ENCODE assay signal across 20 mouse cellular contexts in the genomic region with DNA sequence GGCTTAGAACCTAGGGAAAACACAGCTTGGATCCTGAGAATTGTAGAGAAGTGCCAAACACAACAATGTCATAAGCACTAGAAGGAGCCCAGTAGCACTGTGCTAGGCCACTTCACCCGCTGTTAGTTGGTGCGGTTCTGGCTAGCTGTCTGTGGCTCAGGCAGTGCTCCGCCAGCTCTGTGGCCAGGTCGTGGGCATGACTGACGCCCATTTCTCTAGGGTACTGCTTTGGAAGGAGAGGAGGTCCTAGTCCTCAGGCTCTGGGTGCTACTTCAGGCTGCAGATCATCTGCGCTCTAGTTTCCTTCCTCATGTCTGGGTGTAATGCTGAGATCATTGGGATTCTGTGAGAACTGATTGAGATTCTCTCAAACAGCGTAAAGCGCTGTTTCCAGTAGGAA. TPM values are rescaled to one million over a fixed set of nuclear protein-coding genes. Genes with fewer than 3 reads are reported as not detected.
DNase-seq lines count a peak whose midpoint lies in the region; ATAC-seq lines count a peak whose summit lies in the region.
"Had no signal": no experiment of that assay in that cellular context is flagged by ENCODE, and none has a peak within 500 bp of the region (broad histone marks: within the 10 kb centered on the region; RNA-seq: fewer than 3 reads in every experiment).

No protein-coding gene starts in this region.

- no peaks in the 10 kb centered on the region for H3K9me3 ChIP-seq in neural tube, embryonic 14.5 days (ENCODE audit: control insufficient read depth, low read length)
- H3K9me3 ChIP-seq in neural tube, embryonic 15.5 days (replicated peaks): no peaks in the 10 kb centered on the region
- H3K9me3 ChIP-seq in midbrain, embryonic 11.5 days (ENCODE audit: control insufficient read depth, low read length): no peaks in the 10 kb centered on the region
- no peaks in the 10 kb centered on the region for H3K9me3 ChIP-seq in midbrain, embryonic 15.5 days
- H3K9me3 ChIP-seq: embryonic facial prominence, embryonic 13.5 days; heart, embryonic 13.5 days; liver, embryonic 13.5 days had no signal

- H3K4me1 ChIP-seq in neural tube, embryonic 14.5 days (ENCODE audit: control insufficient read depth, insufficient read depth, low read length): no peaks in the 10 kb centered on the region
- H3K4me1 ChIP-seq in neural tube, embryonic 15.5 days: no peaks in the 10 kb centered on the region
- H3K4me1 ChIP-seq in midbrain, embryonic 11.5 days (ENCODE audit: control insufficient read depth, insufficient read depth, low read length): peaks cover 1% of the 10 kb centered on the region
- no peaks in the 10 kb centered on the region for H3K4me1 ChIP-seq in midbrain, embryonic 15.5 days
- H3K4me1 ChIP-seq: embryonic facial prominence, embryonic 13.5 days had no signal

- no peak overlapping the region for H3K9ac ChIP-seq in neural tube, embryonic 14.5 days (replicated peaks; ENCODE audit: low read depth, low read length)
- no peak overlapping the region for H3K9ac ChIP-seq in neural tube, embryonic 15.5 days (replicated peaks)
- no peak overlapping the region for H3K9ac ChIP-seq in midbrain, embryonic 11.5 days (ENCODE audit: low read length)
- no peak overlapping the region for H3K9ac ChIP-seq in midbrain, embryonic 15.5 days
- H3K9ac ChIP-seq: embryonic facial prominence, embryonic 13.5 days; heart, embryonic 13.5 days; liver, embryonic 13.5 days had no signal

- 92% methylated on average over 8 of the region's 8 CpGs for WGBS in neural tube, embryonic 14.5 days
- WGBS in neural tube, embryonic 15.5 days: 90% methylated on average over 8 of the region's 8 CpGs
- 89% methylated on average over 8 of the region's 8 CpGs for WGBS in midbrain, embryonic 11.5 days
- 84% methylated on average over 8 of the region's 8 CpGs for WGBS in midbrain, embryonic 15.5 days

- peak; percentile 93 for DNase-seq in heart, adult 11 months
- DNase-seq in heart, postnatal 25 days (ENCODE audit: low spot score): no peak
- no peak for DNase-seq in midbrain, embryonic 11.5 days (ENCODE audit: low spot score, missing footprints)
- no peak for DNase-seq in left cerebral cortex, postnatal 36 days (ENCODE audit: low spot score in 2 of 2)
- DNase-seq: cerebellum, adult 9-10 months; heart, postnatal 36 days; kidney, adult 11 months; liver, embryonic 13.5 days; right cerebral cortex, adult 18-20 months; thymus, postnatal 4 days had no signal

- H3K4me3 ChIP-seq in neural tube, embryonic 14.5 days (ENCODE audit: low read depth, low read length): no peak overlapping the region
- no peak overlapping the region for H3K4me3 ChIP-seq in neural tube, embryonic 15.5 days (replicated peaks)
- no peak overlapping the region for H3K4me3 ChIP-seq in midbrain, embryonic 11.5 days (ENCODE audit: low read depth, low read length)
- no peak overlapping the region for H3K4me3 ChIP-seq in midbrain, embryonic 15.5 days
- H3K4me3 ChIP-seq: embryonic facial prominence, embryonic 13.5 days; heart, embryonic 13.5 days; liver, embryonic 13.5 days had no signal

- H3K4me2 ChIP-seq in neural tube, embryonic 14.5 days (ENCODE audit: low read depth, low read length): no peak overlapping the region
- no peak overlapping the region for H3K4me2 ChIP-seq in neural tube, embryonic 15.5 days
- no peak overlapping the region for H3K4me2 ChIP-seq in midbrain, embryonic 11.5 days
- H3K4me2 ChIP-seq in midbrain, embryonic 15.5 days: no peak overlapping the region
- H3K4me2 ChIP-seq: embryonic facial prominence, embryonic 13.5 days; heart, embryonic 13.5 days; liver, embryonic 13.5 days had no signal

- no peaks in the 10 kb centered on the region for H3K36me3 ChIP-seq in neural tube, embryonic 14.5 days (ENCODE audit: control insufficient read depth, insufficient read depth, low read length)
- H3K36me3 ChIP-seq in neural tube, embryonic 15.5 days: no peaks in the 10 kb centered on the region
- H3K36me3 ChIP-seq in midbrain, embryonic 11.5 days (ENCODE audit: control insufficient read depth, insufficient read depth, low read length): no peaks in the 10 kb centered on the region
- no peaks in the 10 kb centered on the region for H3K36me3 ChIP-seq in midbrain, embryonic 15.5 days (replicated peaks)
- H3K36me3 ChIP-seq: embryonic facial prominence, embryonic 13.5 days; heart, embryonic 13.5 days; liver, embryonic 13.5 days had no signal

- intact Hi-C loops in heart, postnatal 25 days (cut with DNase I): no loop called here
- intact Hi-C loops in left cerebral cortex, postnatal 36 days (cut with DNase I): no loop called here

- ATAC-seq in neural tube, embryonic 14.5 days (ENCODE audit: low read depth): peak; percentile 24; the same call in 1 of the 2 replicates
- ATAC-seq in neural tube, embryonic 15.5 days (ENCODE audit: low FRiP score): no peak
- ATAC-seq in megakaryocyte, adult 5-6 weeks (ENCODE audit: poor library complexity, severe bottlenecking): peak; percentile 17; the same call in 1 of the 2 replicates
- no peak for ATAC-seq in midbrain, embryonic 11.5 days (ENCODE audit: low FRiP score)
- ATAC-seq in midbrain, embryonic 15.5 days (replicated peaks): no peak
- ATAC-seq: forebrain, embryonic 16.5 days; hindbrain, embryonic 16.5 days had no signal

- H3K27ac ChIP-seq in neural tube, embryonic 14.5 days (ENCODE audit: low read depth, low read length): no peak overlapping the region
- no peak overlapping the region for H3K27ac ChIP-seq in neural tube, embryonic 15.5 days (replicated peaks)
- H3K27ac ChIP-seq in midbrain, embryonic 11.5 days (ENCODE audit: low read depth, low read length): no peak overlapping the region
- no peak overlapping the region for H3K27ac ChIP-seq in midbrain, embryonic 15.5 days
- H3K27ac ChIP-seq: embryonic facial prominence, embryonic 13.5 days; heart, embryonic 13.5 days; kidney, postnatal 0 days; liver, embryonic 13.5 days had no signal

- H3K27me3 ChIP-seq in neural tube, embryonic 14.5 days (ENCODE audit: control insufficient read depth, insufficient read depth, low read length): no peaks in the 10 kb centered on the region
- H3K27me3 ChIP-seq in neural tube, embryonic 15.5 days (replicated peaks): no peaks in the 10 kb centered on the region
- no peaks in the 10 kb centered on the region for H3K27me3 ChIP-seq in midbrain, embryonic 11.5 days (ENCODE audit: control insufficient read depth, insufficient read depth, low read length)
- H3K27me3 ChIP-seq in midbrain, embryonic 15.5 days (replicated peaks): no peaks in the 10 kb centered on the region
- H3K27me3 ChIP-seq: CH12.LX; embryonic facial prominence, embryonic 13.5 days; heart, embryonic 13.5 days; liver, embryonic 13.5 days had no signal

RNA-seq across cellular contexts. Expression of gene Plcl2, which starts 20.9 kb away (rescaled TPM):
- total RNA-seq in heart, postnatal 25 days (2021): 1 to 10 TPM; 8.3 to 9.5 TPM
- polyA plus RNA-seq in neural tube, embryonic 14.5 days (2014; fragmentation: Nextera tagmentation; extraction: Ambion mirVana): 13.6 and 13.9 TPM in 2 replicates
- polyA plus RNA-seq in neural tube, embryonic 15.5 days (2015; fragmentation: Nextera tagmentation; extraction: Ambion mirVana): 8.6 and 9.3 TPM in 2 replicates
- 52.0 and 54.7 TPM in 2 replicates for total RNA-seq in megakaryocyte, adult 5-6 weeks (2015)
- total RNA-seq in megakaryocyte, adult 5-6 weeks (2017): 58.9 and 61.4 TPM in 2 replicates
- 6.1 and 6.5 TPM in 2 replicates for polyA plus RNA-seq in midbrain, embryonic 11.5 days (2014; fragmentation: Nextera tagmentation; extraction: Ambion mirVana)
- 10 to 100 TPM; 84.0 to 89.2 TPM for total RNA-seq in left cerebral cortex, postnatal 36 days (2021)
- polyA plus RNA-seq in midbrain, embryonic 15.5 days (2015; fragmentation: Nextera tagmentation; extraction: Ambion mirVana): 9.6 and 11.4 TPM in 2 replicates

Comparison
In these comparisons a context has a peak if more than half of its experiments do, and no peak if none do; other contexts are left out.
1. ATAC-seq: peak in neural tube, embryonic 14.5 days (single experiment) and megakaryocyte, adult 5-6 weeks (single experiment); none in neural tube, embryonic 15.5 days (single experiment), midbrain, embryonic 11.5 days (single experiment) and midbrain, embryonic 15.5 days (single experiment).